Mouse (Mus musculus) 3T3-L1 (cell line): ENCODE measurements around the gene Dnajc3.
"Not testable (repeated sequence)": the region's sequence is repeated elsewhere in the genome, so short reads cannot be mapped to it uniquely, and the experiment has no call there.

Experiments
- DNase-seq: peaks from one replicate; pipeline ENCODE4 v3.0.0-alpha.2; 2015; ENCODE audit warnings: low read depth, low spot score

Dnajc3 gene

DNA sequence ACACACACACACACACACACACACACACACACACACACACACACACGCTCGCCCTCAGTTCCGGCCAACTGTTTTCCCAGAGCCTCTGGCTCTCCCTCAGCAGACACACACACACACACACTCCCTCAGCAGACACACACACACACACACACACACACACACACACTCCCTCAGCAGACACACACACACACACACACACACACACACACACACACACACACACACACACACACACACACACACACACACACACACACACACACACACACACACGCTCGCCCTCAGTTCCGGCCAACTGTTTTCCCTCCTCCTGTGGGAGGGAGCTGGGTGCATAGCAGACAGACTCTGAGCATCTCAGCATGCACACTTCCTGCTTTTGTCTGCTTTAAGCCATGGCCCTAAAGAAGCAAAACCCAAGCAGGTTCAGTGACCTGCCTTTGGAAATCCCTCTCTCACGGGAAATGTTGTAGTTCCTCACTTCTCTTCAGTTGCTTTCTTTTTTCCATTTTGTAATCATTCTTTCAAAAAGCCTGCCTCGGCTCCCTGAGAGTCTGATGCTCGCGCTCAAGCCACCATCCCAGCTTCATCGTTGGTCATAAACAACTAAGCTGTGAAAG is 44.8 kb downstream of the Dnajc3 start:
- not testable (repeated sequence) for DNase-seq

DNA sequence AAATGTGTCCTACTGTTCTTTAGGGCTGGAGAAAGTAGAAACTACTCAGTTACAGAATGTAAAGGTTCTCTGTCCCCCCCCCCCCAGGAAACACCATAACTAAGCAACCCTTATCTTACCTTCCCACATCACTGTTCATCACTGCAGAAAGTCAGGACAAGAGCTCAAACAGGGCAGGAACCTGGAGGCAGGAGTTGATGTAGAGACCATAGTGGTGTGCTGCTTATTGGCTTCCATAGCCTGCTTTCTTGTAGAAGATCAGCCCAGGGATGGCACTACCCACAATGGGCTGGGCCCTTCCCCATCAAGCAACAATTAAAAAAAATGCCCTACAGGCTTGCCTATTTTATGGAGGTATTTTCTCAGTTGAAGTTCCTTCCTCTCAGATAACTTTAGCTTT is 45.6 kb downstream of the Dnajc3 start:
- DNase-seq: no peak

DNA sequence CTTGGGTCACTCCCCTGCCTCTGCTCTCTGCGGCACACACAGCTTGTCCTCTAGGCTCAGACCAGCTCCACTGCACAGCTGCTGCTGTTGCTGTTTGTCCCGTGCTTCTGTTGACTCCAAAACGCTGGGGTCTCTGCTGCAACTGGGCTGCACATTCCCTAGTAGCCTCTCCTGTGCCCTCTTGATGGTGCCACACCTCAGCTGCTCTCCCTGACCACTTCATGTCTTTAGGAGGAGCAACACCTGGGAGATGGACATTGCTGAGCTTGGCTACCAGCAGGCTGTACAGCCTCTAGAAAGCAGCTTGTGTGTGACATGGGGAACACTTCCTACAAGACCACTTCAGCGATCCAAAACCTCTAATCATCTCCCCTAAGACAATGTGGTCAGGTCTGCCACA is 46.4 kb downstream of the Dnajc3 start:
- DNase-seq: no peak

DNA sequence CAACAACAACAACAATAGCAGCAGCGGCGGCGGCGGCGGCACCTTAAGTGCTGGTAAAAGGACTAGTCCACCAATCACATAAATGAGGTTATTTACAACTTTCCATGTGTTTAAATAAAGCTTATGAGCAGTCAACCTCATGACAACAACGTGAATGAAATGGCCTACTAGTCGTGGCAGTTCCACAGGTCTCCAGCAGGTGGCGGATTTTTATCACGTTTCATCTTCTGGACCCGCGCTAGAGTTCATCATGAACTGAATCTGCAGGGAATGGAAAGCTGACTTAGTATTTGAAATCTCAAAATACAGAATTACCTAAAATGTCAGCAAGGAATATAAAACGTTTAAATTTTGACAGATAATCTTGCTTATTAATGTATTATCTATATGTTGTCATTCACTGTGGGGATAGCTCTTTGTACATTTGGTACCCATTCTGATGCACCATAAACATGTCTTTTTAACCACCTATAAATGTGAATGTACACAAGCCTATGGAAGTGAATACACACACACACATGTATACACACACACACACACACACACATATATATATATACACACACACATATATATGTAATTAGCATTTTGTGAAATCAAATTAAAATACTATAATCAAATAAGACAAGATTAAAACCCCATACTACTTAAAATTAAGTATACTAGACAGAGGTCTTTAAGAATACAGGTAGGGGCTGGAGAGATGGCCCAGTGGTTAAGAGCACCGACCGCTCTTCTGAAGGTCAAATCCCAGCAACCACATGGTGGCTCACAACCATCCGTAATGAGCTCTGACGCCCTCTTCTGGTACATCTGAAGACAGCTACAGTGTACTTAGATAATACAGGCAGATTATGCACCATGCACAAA is 49.1 kb downstream of the Dnajc3 start:
- DNase-seq: peak; percentile 73

DNA sequence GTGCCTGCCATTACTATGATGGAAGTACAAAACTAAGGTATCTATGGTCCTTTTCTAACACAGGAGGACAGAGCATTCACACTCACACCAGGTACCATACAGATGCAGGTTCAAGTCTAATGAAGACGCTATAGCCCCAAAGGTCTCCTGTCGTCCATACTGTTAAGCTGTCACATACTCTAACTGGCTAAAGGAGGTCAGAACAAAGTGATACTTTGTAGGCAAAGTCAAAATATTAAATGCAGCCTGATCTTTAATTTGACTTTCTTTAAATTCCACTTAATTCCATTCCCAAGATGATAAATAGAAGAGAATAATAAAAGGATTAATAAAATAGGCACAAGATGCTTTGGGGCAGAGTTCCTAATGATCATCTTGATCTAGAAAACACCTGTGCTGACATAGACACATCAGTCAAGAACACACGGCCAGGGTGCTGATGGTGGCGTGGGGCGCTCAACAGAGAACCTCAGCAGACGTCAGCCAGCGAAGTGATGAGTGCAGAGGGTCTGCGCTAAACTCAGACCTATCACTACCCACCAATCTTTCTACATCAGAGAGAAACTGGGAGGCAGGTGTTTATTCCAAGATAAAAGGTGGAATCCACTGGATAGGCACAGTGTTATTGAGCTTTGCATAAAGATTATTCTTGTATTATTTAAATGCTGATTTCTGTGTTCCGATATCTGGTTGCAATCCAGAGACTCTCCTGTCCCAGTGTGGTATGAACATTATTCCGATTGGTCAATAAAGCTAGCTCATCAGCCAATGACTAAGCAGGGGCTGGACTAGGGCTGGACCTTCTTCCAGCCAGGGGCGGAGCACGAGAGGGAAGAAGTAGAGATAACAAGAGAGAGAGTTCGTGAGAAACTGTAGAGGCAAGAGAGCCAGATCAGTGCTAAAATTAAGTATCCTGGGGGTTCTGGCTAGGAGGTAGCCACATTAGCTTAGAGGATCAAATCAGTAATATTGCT is 50.0 kb downstream of the Dnajc3 start:
- peak; percentile 12 for DNase-seq

DNA sequence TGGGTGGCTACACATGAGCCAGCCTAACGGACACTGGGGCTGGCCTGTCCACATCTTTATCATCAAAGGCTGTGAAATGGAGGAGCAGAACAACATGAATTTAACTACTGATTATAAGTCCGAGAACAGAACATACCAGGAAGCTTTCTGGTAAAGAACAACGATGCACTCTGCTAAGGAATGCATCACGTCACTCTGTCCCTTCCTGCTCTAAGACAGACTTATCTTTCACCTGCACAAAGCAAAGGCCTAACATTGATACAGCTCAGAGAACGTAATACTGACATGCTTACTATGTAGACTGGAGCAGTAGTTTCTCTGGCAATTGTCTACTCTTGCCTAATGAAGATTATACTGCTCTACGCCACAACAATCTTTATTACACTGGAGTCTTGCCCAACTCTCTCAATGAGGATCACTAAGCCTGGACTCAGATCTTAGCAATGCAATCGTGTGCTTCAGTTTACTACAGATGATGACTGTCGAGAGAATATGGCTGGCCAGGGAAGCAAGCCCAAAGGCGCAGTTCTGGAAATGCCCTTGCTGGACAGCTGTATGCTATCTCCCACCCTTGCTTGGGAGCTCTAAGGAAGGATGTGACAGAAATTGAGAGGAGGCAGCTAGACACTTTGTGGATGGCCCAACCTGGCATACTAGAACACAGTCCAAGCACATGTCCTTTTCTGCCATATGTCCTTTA is 57.6 kb downstream of the Dnajc3 start:
- no peak for DNase-seq

DNA sequence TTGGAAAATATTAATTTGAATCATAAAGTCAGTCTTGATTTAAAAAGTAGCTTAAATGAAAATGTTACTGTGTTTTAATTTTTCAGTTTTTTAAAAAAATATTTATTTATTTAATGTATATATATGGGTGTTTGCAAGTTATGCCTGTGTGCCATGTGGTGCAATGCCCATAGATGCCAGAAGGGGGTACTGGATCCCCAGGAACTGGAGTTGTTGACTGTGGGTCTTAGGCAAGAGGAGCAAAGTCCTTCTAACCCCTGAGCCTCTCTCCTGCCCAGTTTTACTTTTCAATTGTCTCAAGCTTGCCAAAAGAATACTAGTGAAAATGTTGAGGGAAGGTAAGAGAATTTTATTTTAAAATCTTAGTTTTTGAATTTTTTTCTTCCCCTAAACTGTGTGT is 65.5 kb downstream of the Dnajc3 start:
- peak; percentile 59 for DNase-seq

DNA sequence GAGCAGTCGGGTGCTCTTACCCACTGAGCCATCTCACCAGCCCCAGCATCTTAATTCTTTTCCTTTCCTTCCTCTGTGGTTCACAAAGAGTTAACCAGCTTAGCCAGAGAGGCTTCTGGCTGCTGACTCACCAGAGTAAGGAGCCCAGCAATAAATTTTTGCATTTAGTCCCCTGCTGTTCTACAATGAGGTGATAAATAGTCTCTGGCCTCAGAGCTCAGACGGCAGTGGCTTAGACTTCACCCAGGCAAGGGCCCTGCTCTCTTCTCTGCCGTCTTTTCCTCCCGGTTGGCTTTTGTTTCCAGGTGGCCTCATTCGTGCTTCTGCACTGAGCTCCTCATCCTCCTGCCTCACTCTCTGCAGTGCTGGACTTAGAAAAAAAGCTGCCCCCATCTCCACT is 68.1 kb downstream of the Dnajc3 start:
- DNase-seq: no peak

DNA sequence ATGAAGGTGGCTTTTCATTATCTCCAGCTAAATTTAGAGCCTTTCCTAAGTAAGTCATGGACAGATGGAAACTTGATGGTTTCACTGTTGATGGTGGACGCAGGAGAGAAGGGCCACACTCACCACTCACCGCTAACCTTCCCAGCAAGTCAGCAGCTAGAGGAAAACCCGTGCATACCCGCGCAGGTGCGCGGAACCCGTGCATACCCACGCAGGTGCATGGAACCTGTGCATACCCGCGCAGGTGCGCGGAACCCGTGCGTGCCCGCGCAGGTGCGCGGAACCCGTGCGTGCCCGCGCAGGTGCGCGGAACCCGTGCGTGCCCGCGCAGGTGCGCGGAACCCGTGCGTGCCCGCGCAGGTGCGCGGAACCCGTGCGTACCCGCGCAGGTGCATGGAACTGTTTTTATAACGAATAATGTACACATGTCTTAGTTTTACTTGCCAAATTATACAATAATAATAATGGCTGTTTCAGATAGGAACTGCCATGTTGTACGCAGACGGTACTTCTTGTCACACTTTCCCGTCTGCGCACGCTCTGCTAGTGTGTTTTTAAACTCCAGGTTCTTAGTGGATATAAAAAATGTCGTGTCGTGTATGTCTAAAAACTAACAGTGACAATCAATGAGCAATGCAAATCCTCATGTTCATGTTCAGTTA is 68.8 kb downstream of the Dnajc3 start:
- no peak for DNase-seq

DNA sequence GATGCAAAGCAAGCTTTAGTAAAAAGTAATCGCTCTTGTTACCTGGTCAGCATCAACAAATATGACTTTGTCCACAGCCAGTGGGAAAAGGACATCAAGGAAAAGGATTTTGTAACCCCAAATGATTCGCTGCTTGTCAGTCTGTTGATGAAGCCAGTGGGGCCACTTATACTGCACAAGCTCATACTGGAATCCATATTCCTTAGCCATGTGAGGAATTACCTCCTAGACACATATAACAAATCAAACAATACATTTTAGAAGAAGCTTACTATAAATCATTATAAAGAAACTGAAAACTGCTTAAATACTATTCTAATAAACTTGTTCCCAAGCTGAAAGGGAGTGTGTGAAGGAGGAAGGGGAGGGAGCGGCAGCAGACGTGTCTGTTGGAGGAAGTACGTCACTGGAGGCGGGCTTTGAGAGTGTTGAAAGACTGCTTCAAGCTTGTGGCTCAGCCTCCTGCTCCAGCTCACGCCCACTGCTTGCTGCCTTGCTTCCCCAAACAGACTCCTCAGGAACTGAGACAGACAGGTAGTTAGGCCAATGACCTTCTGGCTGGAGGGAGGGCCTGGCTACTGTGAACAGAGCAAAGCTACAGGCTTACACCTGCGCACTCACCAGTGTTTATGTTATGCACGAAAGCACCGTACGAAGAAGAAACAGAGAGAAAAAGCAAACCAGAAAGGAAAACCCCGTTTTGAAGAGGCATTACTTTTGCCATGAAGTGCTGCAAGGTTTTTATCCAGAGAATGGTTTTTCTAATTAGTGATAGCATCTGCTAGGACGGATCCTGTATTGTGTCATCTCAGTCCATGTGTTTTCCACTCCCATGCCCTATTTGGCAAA is 69.6 kb downstream of the Dnajc3 start:
- peak; percentile 16 for DNase-seq

DNA sequence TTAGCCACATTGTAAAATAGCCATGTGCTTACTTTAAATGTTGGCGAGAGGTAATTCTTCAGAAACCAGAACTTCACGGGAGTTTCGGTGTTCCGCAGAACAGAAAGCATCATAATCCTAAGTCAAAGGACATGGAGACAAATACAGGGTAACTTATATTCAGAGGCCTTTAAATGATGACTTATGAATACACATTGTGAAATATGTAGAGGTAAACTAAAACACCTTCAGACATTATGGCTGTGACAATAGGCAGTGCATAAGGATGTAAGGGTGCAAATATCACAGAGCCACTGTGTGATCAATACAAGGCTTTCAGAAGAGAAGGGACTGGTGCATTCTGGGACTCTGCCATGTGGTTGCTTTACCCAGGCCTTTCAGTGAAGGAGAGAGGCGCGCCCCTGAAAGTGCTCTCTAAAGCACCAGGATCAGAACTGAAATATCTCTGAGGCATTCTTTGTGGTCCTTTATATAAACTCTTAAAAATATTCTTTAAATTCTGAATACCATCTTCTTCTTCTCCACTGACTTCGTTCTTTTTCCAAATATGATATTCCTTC is 70.3 kb downstream of the Dnajc3 start:
- DNase-seq: no peak

DNA sequence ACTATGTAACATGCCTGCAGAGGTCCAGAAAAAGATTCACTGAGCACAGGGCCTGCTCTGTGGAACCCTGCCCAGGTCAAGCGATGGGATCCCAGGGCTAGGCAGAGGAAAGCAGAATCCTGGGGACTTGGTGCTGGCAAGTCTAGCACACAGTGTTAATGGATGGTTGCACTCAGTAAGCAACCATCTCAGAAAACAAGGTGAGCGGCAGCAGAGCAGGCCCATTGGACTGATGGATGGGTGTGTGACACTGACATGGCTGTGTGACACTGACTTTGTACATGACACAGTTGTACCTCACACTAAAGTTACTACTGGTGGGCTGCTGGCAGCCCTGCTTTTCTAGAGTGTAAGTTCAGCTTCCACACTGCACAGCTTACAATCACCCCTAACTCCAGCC is 71.8 kb downstream of the Dnajc3 start:
- DNase-seq: no peak

DNA sequence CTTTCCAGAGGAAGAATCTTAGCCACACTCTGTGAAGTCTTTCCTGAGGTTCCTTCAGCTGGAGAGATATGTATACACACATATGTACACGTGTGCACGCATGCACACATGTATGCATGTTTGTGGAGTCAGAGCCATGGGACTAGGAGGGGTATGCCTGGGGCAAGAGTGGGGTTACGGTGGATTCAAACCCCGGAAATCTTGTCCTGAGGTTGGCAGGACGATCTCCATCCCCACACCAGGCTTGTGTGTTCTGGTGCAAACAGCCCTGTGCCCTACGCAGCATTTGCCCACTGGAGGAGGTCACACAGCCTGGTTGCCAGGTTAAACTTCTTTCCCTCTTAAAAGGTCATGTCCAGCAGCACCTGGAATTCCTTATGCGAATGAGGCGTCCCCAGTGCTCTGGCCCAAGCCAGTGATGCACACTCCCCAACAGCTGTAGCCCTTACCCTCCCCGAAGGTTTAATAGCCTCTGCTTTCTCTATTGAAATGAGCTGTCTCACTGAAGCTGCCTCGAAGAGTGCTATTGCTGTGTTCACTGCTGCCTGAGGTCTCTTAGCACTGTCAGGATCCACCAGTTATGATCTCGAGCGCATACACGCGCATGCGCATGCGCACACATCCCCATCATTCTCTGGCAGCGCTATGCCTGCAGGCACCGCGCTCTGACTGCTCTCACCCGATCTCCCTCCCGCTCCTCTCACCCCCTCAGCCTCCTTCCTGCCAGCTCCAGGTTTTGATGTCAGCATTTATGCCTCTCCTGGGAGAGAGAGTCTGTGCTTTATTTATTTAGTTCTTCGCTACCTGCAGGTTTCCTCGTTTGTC is 75.0 kb downstream of the Dnajc3 start:
- no peak for DNase-seq

DNA sequence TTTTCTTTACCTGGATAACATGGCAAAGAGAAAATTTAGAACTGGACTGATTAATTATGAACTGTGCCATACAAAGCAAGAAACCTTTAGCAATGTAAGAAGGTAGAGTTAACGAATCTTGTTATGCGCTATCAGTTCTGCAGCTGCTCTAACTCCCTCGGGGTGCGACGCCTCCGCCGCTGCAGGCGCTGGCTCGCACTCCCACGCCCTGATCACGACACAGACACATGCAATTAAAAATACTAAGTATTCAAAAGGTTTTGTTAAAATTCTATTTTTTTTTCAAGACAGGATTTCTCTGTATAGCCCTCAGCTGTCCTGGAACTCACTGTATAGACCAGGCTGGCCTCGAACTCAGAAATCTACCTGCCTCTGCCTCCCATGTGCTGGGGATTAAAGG is 75.8 kb downstream of the Dnajc3 start:
- DNase-seq: no peak

DNA sequence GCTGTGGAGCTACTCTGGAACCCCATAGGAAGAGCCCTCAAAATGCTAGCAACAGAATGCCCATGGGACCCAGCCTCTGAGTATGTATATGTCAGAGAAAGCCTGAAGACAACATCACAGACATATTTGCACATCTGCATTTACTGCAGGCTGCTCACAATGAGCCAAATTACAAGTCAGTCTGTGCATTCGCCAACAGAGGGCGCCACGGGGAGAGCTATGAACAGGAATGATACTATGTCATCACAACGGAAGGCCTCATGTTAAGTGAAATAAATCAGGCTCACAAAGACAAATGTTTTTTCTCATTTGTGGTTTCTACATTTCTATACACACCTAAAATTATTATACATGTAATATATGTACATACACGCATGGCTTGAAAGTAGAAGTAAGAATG is 88.1 kb downstream of the Dnajc3 start:
- peak; percentile 45 for DNase-seq

DNA sequence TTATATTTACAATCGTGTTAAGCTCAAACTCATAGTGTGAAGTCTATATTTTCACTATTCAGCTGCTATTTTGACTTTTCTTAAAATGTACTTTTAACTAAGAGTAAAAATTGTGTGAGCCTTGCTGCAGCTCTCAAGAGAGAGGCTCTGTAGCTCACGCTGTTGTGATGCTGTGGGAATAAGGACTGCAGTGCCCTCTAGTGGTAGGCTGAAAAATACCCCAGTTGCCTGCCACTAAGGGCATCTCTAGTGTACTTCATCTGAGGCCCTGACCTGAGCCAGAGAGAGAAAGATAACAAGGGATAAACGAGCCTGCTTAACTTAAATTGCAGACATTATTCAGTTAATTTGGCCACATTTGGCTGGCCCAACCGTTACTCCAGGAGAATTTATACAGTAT is 89.4 kb downstream of the Dnajc3 start:
- peak; percentile 78 for DNase-seq

DNA sequence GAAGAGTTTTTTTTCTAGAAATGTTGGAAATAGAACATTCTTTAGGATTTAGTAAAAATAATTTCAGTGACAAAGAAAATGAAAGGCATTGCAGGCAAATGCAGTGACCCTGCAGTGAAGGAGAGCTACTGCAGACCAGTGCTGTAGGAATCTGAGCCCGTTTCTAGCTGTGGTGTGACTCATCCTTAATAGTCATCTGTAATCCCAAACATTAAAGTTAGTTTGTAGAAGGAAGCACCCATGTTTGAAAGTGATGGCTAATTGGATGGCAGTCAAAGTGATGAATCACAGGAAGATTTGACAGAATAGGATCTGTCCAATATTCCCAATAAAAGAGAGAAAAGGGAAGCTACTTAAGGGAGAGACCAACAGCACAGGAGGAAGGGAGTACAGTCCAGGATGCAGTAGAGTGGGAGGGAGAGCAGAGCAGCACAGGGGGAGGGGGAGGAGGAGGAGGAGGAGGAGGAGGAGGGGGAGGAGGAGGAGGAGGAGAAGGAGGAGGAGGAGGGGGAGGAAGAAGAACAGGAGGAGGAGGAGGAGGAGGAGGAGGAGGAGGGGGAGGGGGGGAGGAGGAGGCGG is 90.0 kb downstream of the Dnajc3 start:
- DNase-seq: peak; percentile 90
